Mouse (Mus musculus): ENCODE measurements at regions not wholly inside any gene's neighbourhood (a gene's known extent, or its start where the extent isn't known, plus 50 kb on each side); places are given as distances from the start of the nearest gene placed in this dataset.

GRCm38 (mm10) chrX:145213176-145213575 is 135.7 kb downstream of the Lhfpl1 start:
- no peak for DNase-seq (ENCODE audit: low read depth)

- DNase-seq (ENCODE audit: low read depth): peak; percentile 1
Observed at GRCm38 (mm10) chrX:145212579-145212978, 136.3 kb downstream of the Lhfpl1 start.

GRCm38 (mm10) chrX:145195844-145196243 is 153.0 kb downstream of the Lhfpl1 start:
- no peak for DNase-seq (ENCODE audit: low read depth)

Measured in 416B (cell line).